In genomic region chr1:24310847-24311246, GRCm38 (mm10) we compare ENCODE assay signal across 24 mouse cellular contexts.
DNase-seq lines count a peak whose midpoint lies in the region; ATAC-seq lines count a peak whose summit lies in the region.
"Had no signal": no experiment of that assay in that cellular context is flagged by ENCODE, and none has a peak within 500 bp of the region (broad histone marks: within the 10 kb centered on the region; RNA-seq: fewer than 3 reads in every experiment).

No protein-coding gene starts in this region.

- H3K27ac ChIP-seq in embryonic facial prominence, embryonic 14.5 days (replicated peaks; ENCODE audit: low read depth, low read length), result no peak overlapping the region
- no peak overlapping the region for H3K27ac ChIP-seq in embryonic facial prominence, embryonic 10.5 days (replicated peaks)
- H3K27ac ChIP-seq in neural tube, embryonic 14.5 days (ENCODE audit: low read depth, low read length), result no peak overlapping the region
- H3K27ac ChIP-seq in neural tube, embryonic 15.5 days (replicated peaks), result no peak overlapping the region
- H3K27ac ChIP-seq in intestine, embryonic 16.5 days (ENCODE audit: low read length), result no peak overlapping the region
- H3K27ac ChIP-seq: embryonic facial prominence, embryonic 12.5 days; embryonic facial prominence, embryonic 15.5 days; forebrain, embryonic 13.5 days; forebrain, embryonic 15.5 days had no signal

- no peak overlapping the region for H3K9ac ChIP-seq in embryonic facial prominence, embryonic 14.5 days (ENCODE audit: low read depth, low read length)
- H3K9ac ChIP-seq in neural tube, embryonic 14.5 days (replicated peaks; ENCODE audit: low read depth, low read length), result no peak overlapping the region
- no peak overlapping the region for H3K9ac ChIP-seq in neural tube, embryonic 15.5 days (replicated peaks)
- H3K9ac ChIP-seq in intestine, embryonic 16.5 days (ENCODE audit: low read depth, low read length), result no peak overlapping the region
- H3K9ac ChIP-seq: embryonic facial prominence, embryonic 12.5 days; embryonic facial prominence, embryonic 15.5 days; forebrain, embryonic 13.5 days; forebrain, embryonic 15.5 days; forebrain, postnatal 0 days had no signal

- no peak overlapping the region for H3K4me2 ChIP-seq in embryonic facial prominence, embryonic 14.5 days (ENCODE audit: low read depth, low read length)
- no peak overlapping the region for H3K4me2 ChIP-seq in neural tube, embryonic 14.5 days (ENCODE audit: low read depth, low read length)
- H3K4me2 ChIP-seq in neural tube, embryonic 15.5 days, result no peak overlapping the region
- no peak overlapping the region for H3K4me2 ChIP-seq in intestine, embryonic 16.5 days (ENCODE audit: low read depth, low read length)
- H3K4me2 ChIP-seq: embryonic facial prominence, embryonic 12.5 days; embryonic facial prominence, embryonic 15.5 days; forebrain, embryonic 13.5 days; forebrain, embryonic 15.5 days had no signal

- no peaks in the 10 kb centered on the region for H3K4me1 ChIP-seq in embryonic facial prominence, embryonic 14.5 days (ENCODE audit: control insufficient read depth, insufficient read depth, low read length)
- H3K4me1 ChIP-seq in embryonic facial prominence, embryonic 10.5 days, result no peaks in the 10 kb centered on the region
- H3K4me1 ChIP-seq in neural tube, embryonic 14.5 days (ENCODE audit: control insufficient read depth, insufficient read depth, low read length), result no peaks in the 10 kb centered on the region
- no peaks in the 10 kb centered on the region for H3K4me1 ChIP-seq in neural tube, embryonic 15.5 days
- H3K4me1 ChIP-seq in intestine, embryonic 16.5 days (ENCODE audit: control insufficient read depth, insufficient read depth, low read length), result no peaks in the 10 kb centered on the region
- H3K4me1 ChIP-seq: embryonic facial prominence, embryonic 12.5 days; embryonic facial prominence, embryonic 15.5 days; forebrain, embryonic 13.5 days; forebrain, embryonic 15.5 days had no signal

- peak; percentile 33 for DNase-seq in embryonic facial prominence, embryonic 14.5 days (ENCODE audit: low spot score)
- DNase-seq in embryonic facial prominence, embryonic 10.5 days (ENCODE audit: low spot score), result no peak
- peak; percentile 58 for DNase-seq in gonadal fat pad, adult 2 months (ENCODE audit: low read depth)
- no peak for DNase-seq in urinary bladder, postnatal 10 days (ENCODE audit: low spot score)
- DNase-seq: adrenal gland, adult 2 months; adrenal gland, postnatal 10 days; adrenal gland, postnatal 25 days; B cell, adult 2 months; cerebellum, adult 11 months; cerebellum, adult 18-20 months; cerebellum, adult 8-10 months; cerebellum, adult 9-11 months; cerebellum, postnatal 14 days; cerebellum, postnatal 36 days; embryo, embryonic 11 days; forebrain, postnatal 0 days had no signal

- WGBS in embryonic facial prominence, embryonic 14.5 days, result 75% methylated on average over 4 of the region's 4 CpGs
- whole genome bisulfite sequencing in embryonic facial prominence, embryonic 10.5 days, result 84% methylated on average over 4 of the region's 4 CpGs
- 64% methylated on average over 4 of the region's 4 CpGs for WGBS in neural tube, embryonic 14.5 days
- 53% methylated on average over 4 of the region's 4 CpGs for WGBS in neural tube, embryonic 15.5 days
- 63% methylated on average over 4 of the region's 4 CpGs for WGBS in intestine, embryonic 16.5 days

- H3K27me3 ChIP-seq in embryonic facial prominence, embryonic 14.5 days (replicated peaks; ENCODE audit: control insufficient read depth, insufficient read depth, low read length), result no peaks in the 10 kb centered on the region
- no peaks in the 10 kb centered on the region for H3K27me3 ChIP-seq in embryonic facial prominence, embryonic 10.5 days (replicated peaks; ENCODE audit: low read depth, poor library complexity, severe bottlenecking)
- H3K27me3 ChIP-seq in neural tube, embryonic 14.5 days (ENCODE audit: control insufficient read depth, insufficient read depth, low read length), result no peaks in the 10 kb centered on the region
- H3K27me3 ChIP-seq in neural tube, embryonic 15.5 days (replicated peaks), result no peaks in the 10 kb centered on the region
- H3K27me3 ChIP-seq in intestine, embryonic 16.5 days (replicated peaks; ENCODE audit: control insufficient read depth, insufficient read depth, low read length), result no peaks in the 10 kb centered on the region
- H3K27me3 ChIP-seq: embryonic facial prominence, embryonic 12.5 days; embryonic facial prominence, embryonic 15.5 days; forebrain, embryonic 13.5 days; forebrain, embryonic 15.5 days had no signal

- H3K36me3 ChIP-seq in embryonic facial prominence, embryonic 14.5 days (ENCODE audit: control insufficient read depth, insufficient read depth, low read length), result no peaks in the 10 kb centered on the region
- no peaks in the 10 kb centered on the region for H3K36me3 ChIP-seq in embryonic facial prominence, embryonic 10.5 days (replicated peaks)
- H3K36me3 ChIP-seq in neural tube, embryonic 14.5 days (ENCODE audit: control insufficient read depth, insufficient read depth, low read length), result no peaks in the 10 kb centered on the region
- H3K36me3 ChIP-seq in neural tube, embryonic 15.5 days, result no peaks in the 10 kb centered on the region
- no peaks in the 10 kb centered on the region for H3K36me3 ChIP-seq in intestine, embryonic 16.5 days (ENCODE audit: control insufficient read depth, insufficient read depth, low read length)
- H3K36me3 ChIP-seq: embryonic facial prominence, embryonic 12.5 days; embryonic facial prominence, embryonic 15.5 days; forebrain, embryonic 15.5 days had no signal

- no peak overlapping the region for H3K4me3 ChIP-seq in embryonic facial prominence, embryonic 14.5 days (ENCODE audit: low read depth, low read length)
- no peak overlapping the region for H3K4me3 ChIP-seq in embryonic facial prominence, embryonic 10.5 days
- H3K4me3 ChIP-seq in neural tube, embryonic 14.5 days (ENCODE audit: low read depth, low read length), result no peak overlapping the region
- no peak overlapping the region for H3K4me3 ChIP-seq in neural tube, embryonic 15.5 days (replicated peaks)
- no peak overlapping the region for H3K4me3 ChIP-seq in intestine, embryonic 16.5 days (ENCODE audit: low read length)
- H3K4me3 ChIP-seq: embryonic facial prominence, embryonic 12.5 days; embryonic facial prominence, embryonic 15.5 days; erythroblast, embryonic 14.5 days; forebrain, embryonic 13.5 days; forebrain, embryonic 15.5 days had no signal

- ATAC-seq in embryonic facial prominence, embryonic 14.5 days (ENCODE audit: low read depth), result no peak
- peak; percentile 53; the same call in 1 of the 2 replicates for ATAC-seq in neural tube, embryonic 14.5 days (ENCODE audit: low read depth)
- no peak for ATAC-seq in neural tube, embryonic 15.5 days (ENCODE audit: low FRiP score)
- no peak for ATAC-seq in intestine, embryonic 16.5 days
- ATAC-seq: forebrain, embryonic 13.5 days; forebrain, embryonic 15.5 days; forebrain, postnatal 0 days had no signal

- H3K9me3 ChIP-seq in embryonic facial prominence, embryonic 14.5 days (ENCODE audit: control insufficient read depth, low read length), result no peaks in the 10 kb centered on the region
- H3K9me3 ChIP-seq in embryonic facial prominence, embryonic 10.5 days, result no peaks in the 10 kb centered on the region
- no peaks in the 10 kb centered on the region for H3K9me3 ChIP-seq in neural tube, embryonic 14.5 days (ENCODE audit: control insufficient read depth, low read length)
- no peaks in the 10 kb centered on the region for H3K9me3 ChIP-seq in neural tube, embryonic 15.5 days (replicated peaks)
- no peaks in the 10 kb centered on the region for H3K9me3 ChIP-seq in intestine, embryonic 16.5 days (ENCODE audit: control insufficient read depth, low read length)
- H3K9me3 ChIP-seq: embryonic facial prominence, embryonic 12.5 days; embryonic facial prominence, embryonic 15.5 days; forebrain, embryonic 13.5 days; forebrain, embryonic 15.5 days had no signal

Comparison
In these comparisons a context has a peak if more than half of its experiments do, and no peak if none do; other contexts are left out.
1. DNase-seq: peak in embryonic facial prominence, embryonic 14.5 days (single experiment) and gonadal fat pad, adult 2 months (single experiment); none in embryonic facial prominence, embryonic 10.5 days (single experiment) and urinary bladder, postnatal 10 days (single experiment).